Mouse (Mus musculus) urinary bladder, postnatal 25 days (tissue): ENCODE measurements around the gene Caskin1.

Source experiments
- DNase-seq: peaks from one replicate; pipeline ENCODE4 v3.0.0; 2022; ENCODE audit warnings: low spot score

The Caskin1 gene

GRCm38 (mm10) chr17:24470701-24471527, 17.5 kb upstream of the Caskin1 start:
- peak; percentile 31 for DNase-seq

DNA sequence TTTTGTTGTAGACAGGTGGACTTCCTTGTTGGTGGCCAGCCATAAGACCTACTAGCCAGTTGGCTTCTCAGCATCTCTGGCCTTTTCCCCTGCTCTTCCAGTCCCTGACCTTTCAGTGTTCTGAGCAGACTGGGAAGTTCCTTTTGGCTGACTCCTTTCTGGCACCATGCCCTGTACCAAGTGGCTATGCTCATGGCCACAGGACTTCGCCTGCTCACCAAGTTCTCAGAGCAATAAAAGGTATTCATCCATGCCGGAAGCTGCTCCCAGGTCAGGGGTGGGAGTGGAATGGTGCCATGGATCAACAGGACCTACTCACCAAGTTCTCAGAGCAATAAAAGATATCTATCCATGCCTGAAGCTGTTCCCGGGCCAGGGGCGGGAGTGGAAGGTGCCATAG, 15.9 kb upstream of the Caskin1 start:
- DNase-seq: peak; percentile 47

DNA sequence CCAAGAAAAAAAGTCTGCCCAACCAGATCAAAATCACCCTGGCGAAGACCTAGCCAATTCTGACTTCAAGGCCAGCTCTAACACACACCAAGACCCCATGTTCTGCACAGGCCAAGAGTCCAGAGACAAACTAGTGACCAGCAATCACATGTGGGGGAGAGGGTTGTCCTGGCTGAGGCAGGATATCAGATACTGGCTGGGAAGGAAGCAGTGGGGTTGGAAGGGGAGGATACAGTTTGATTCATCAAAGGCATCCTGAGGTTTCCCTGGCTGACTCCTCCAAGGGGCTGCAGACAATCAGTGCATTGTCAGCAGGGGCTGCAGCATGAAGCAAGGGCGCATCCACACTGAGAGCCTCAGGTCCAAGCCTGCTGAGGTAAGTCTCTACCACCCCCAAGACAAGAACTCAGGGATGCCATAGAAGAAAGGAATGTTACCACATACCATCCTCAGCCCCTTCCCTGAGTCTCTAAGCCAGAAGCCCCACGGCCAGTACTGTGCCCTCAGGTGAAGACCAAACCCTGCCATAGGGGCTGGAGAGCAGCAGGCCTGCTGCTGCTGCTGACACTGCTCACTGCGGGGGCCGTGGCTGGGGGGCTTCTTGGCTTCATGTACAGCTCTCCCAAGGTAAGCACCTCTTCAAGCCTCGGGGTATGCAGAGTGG, 14.7 kb upstream of the Caskin1 start, which contains the start of gene Bricd5:
Gene Bricd5, plus strand, starts transcription at position 273 of the 664 bp plus-strand sequence.
- DNase-seq: no peak

- no peak for DNase-seq
Observed at GRCm38 (mm10) chr17:24474557-24474956, 13.8 kb upstream of the Caskin1 start.

- DNase-seq: no peak
Observed at GRCm38 (mm10) chr17:24475586-24475985, 12.8 kb upstream of the Caskin1 start.

DNA sequence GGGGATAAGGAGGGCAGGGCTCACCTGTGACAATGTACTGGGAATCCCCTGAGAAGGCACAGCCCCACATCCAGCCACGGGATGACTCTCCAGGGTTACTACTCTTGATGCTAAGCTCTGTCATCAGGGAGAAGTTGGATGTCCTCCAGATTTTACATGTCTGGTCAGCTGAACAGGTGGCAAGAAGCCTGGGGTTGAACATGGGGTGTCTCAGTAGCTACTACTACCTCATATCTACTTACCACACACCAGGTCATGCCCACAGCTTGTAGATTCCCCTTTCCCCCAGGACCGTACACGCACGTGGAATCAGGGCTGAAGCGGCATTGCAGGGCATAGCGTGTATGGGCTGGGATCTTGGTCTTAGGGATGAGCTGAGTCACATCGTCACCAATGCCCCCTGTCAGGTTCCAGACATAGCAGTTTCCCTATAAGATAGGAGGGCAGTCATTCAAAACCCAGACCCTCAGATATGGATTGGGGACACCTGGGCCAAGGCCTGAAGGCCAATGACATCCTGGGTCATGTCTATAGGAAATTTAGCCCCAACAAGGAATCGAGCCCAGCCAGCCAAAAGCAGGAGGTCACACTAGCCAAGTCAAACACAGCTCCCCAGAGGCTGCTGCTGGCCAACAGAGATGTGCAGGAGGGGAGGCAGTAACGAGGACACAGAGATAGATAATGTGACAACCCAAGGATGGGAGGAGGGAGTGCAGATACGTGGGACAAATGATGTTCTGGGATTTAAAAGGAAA, 12.2 kb upstream of the Caskin1 start:
- DNase-seq: no peak

GRCm38 (mm10) chr17:24477053-24477984, 11.1 kb upstream of the Caskin1 start:
- no peak for DNase-seq

- no peak for DNase-seq
Observed at GRCm38 (mm10) chr17:24477985-24478600, 10.3 kb upstream of the Caskin1 start.

DNA sequence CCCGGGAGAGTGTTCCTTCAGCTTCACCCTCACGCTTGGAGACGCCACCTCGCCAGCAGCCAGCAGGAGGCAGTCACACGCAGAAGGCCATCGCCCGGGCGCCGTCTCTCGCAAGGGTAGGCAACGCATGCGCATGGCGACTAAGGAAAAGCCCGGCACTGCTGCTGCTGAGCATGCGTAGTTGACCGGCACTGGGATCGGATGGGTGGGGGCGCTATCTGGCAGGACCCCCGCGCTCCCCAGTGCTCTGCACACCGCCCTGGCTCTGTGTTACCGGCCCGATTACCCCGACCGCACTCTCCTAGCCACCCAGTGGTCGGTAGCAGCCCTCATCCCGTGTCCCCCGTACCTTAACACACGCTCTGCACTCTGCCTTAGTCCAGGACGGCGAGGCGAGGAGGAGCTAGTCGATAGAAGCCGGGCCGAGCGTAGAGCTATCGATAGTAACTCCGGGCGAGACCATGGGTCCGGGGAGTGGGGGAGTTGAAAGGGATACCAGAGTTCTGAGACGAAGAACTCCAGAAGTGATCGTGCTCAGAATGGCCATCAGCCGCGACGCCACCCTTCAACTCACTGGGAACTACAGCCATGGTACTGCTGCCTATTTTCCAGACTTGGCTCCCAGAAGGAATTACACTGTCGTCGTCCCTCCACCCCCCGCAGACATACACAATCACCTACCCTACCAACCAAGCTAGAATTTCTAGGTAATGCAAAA, 9.6 kb upstream of the Caskin1 start, which contains the start of gene Mlst8:
Gene Mlst8, minus strand, starts transcription at position 416 of the 718 bp plus-strand sequence.
- DNase-seq: peak; percentile 97

DNA sequence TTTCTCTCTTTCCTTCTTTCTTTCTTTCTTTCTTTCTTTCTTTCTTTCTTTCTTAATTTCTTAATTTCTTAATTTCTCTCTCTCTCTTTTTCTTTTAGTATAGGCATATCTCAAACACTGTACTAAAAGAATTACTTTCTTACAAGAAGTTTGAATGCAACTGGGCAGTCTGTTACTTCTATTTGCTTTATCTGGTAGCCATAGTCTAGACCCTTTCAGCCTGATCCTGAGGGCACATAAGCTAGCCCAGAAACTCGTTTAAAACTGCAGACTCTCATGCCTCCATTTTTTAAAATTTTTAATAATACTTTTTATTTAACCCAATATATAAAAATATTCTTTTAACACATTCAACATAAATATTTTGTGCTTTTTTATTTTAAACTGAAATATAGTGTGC, 9.0 kb upstream of the Caskin1 start:
- no peak for DNase-seq

DNA sequence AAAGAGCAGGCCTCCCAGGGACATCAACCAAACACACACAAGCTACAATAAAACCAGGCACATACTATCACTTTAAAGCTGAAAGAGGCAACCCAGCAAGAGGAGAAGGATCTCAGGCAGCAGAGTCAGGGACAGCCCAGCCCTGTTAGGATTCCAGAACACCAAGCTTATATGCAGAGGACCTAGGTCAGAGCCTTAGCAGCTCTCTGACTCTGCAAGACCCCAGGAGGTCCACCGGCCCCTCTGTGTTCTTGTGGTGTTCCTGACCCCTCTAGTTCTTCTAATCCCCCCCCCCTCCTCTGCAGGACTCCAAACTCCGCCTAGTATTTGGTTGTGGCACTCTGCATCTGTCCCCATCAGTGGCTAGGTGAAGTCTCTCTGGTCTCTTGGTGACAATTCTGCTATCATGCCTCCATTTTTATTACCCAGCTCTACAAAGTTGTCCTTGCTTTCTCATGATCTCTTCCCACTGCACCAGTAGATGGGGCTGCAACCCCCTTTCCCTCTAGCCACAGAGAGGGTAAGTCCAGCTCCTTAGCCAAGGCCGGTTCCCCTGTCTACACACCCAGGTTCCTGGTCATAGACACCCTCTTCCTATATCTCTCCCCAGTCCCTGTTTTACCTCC, 8.1 kb upstream of the Caskin1 start:
- no peak for DNase-seq

- DNase-seq: no peak
Observed at GRCm38 (mm10) chr17:24481027-24481815, 7.2 kb upstream of the Caskin1 start.

GRCm38 (mm10) chr17:24483495-24483894, 4.9 kb upstream of the Caskin1 start:
- no peak for DNase-seq

DNA sequence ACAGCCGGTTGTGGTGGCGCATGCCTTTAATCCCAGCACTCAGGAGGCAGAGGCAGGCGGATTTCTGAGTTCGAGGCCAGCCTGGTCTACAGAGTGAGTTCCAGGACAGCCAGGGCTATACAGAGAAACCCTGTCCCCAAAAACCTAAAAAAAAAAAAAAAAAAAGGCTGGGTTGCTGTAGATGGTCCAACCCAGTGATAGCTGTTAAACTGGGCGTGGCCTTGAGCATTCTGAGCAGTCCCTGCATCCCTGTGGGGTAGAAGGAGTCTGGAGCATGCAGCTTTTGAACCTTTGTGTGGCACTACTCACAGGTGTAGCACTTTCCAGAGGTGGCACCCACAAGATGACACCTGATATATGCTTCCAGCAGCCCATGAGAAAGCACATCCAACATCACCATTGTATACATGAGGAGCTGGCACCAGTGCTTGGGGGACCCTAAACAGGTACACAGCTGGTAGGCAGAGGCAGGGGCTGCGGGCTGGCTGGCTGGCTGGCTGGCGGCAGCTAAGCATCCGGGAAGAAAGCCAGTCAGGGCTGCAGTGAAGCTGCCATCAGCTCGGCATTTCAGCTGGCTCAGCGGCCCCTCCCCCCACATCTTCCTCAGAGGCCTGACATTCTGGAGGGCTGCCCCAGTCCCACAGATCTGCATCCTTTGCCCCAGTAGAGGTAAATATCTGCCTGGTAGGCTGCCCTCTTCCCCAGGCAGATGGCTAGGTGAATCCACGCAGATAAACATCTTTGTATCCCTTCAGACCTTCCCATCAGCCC, 3.1 kb upstream of the Caskin1 start:
- DNase-seq: no peak

- peak; percentile 34 for DNase-seq
Observed at GRCm38 (mm10) chr17:24488662-24489264, 362 bp downstream of the Caskin1 start.

DNA sequence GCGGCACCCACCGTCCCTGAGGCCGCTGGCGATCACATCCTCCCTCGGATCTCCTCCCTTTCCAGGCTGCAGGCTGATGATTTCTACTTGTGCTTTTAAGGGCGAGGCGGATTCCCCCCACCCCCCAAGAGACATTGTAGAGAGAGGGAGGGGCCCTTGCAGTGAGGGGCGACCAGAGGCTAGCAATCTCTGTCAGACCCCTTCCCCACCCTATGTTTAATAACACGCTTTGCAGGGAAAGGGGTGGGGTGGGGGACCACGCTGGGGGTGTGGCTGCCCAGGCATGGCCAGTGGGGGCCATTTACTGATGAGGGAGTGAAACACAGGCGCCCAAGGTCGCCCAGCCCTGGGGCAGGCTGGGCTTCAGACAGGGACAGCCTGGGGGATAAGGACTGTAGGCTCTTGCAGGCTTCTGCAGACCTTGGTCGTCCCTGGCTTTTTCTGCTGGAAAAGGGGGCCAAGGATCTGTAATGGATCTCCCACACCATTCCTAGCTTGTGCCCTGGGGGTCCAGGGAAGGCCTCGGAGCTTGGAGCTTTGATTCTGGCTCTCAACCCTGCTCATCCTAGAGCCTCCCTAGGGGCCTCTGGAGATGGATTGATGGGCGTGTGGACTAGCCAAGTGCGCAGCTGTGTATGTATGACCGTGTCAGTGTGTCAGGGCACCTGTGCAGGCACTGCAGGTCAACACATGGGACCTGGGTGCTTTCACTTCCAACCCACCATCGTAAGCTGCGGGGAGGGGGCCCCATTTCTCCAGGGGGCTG, 1.0 kb downstream of the Caskin1 start:
- DNase-seq: no peak

GRCm38 (mm10) chr17:24490399-24490798, 2.0 kb downstream of the Caskin1 start:
- no peak for DNase-seq
